Mouse (Mus musculus) kidney, postnatal 0 days (tissue): ENCODE results near the gene Ak1. TPM values are rescaled to one million over a fixed set of nuclear protein-coding genes. Genes with fewer than 3 reads are reported as not detected.

Source experiments
- ATAC-seq: fragments of 200-750 bp; cut with Nextera tagmentation; replicated peaks from 2 replicates; pipeline ENCODE4 v1.8.0; 2017; ENCODE audit warnings: low read depth, moderate number of reproducible peaks, moderate TSS enrichment, moderate library complexity; ENCODE audit not compliant: low FRiP score
- DNase-seq: peaks from one replicate; pipeline ENCODE4 v3.0.0-alpha.2; 2016; ENCODE audit warnings: low spot score
- H3K27ac ChIP-seq: fragments of 300-500 bp; sonication (generic); 2 replicates; pipeline ENCODE4 v1.5.1; 2014; ENCODE audit warnings: mild to moderate bottlenecking
- H3K27me3 ChIP-seq: fragments of 300-500 bp; sonication (generic); 2 replicates; pipeline ENCODE4 v1.6.1; 2014; ENCODE audit warnings: low read length, mixed read lengths; ENCODE audit not compliant: insufficient read depth
- H3K36me3 ChIP-seq: fragments of 300-500 bp; sonication (generic); 2 replicates; pipeline ENCODE4 v1.6.1; 2014; ENCODE audit warnings: low read length, mixed read lengths; ENCODE audit not compliant: insufficient read depth
- H3K4me1 ChIP-seq: fragments of 300-500 bp; sonication (generic); replicated peaks from 2 replicates; pipeline ENCODE4 v1.6.1; 2014; ENCODE audit warnings: antibody characterized with exemption, low read length, mixed read lengths; ENCODE audit not compliant: insufficient read depth
- H3K4me2 ChIP-seq: fragments of 300-500 bp; sonication (generic); 2 replicates; pipeline ENCODE4 v1.6.1; 2014; ENCODE audit warnings: mild to moderate bottlenecking, low read length, moderate library complexity, mixed read lengths
- H3K4me3 ChIP-seq: fragments of 300-500 bp; sonication (generic); replicated peaks from 2 replicates; pipeline ENCODE4 v1.5.1; 2014; ENCODE audit warnings: low read depth, low read length
- H3K9ac ChIP-seq: fragments of 300-500 bp; sonication (generic); 2 replicates; pipeline ENCODE4 v1.6.1; 2014; ENCODE audit warnings: low read depth, low read length
- H3K9me3 ChIP-seq: fragments of 300-500 bp; sonication (generic); replicated peaks from 2 replicates; pipeline ENCODE4 v1.6.1; 2016; ENCODE audit warnings: low read length, inconsistent platforms, mixed read lengths
- CTCF ChIP-seq: IDR thresholded peaks from 2 replicates; pipeline ENCODE4 v1.5.1; 2016; ENCODE audit warnings: antibody characterized with exemption, low read depth, mild to moderate bottlenecking, moderate library complexity
- WGBS: fragments of 180-500 bp; shearing (Covaris S2); extraction: QIAGEN DNeasy Blood & Tissue Kit; methylation state at CpG from one replicate; pipeline ENCODE4 v1.1.7; 2014; 5-methylcytosine and 5-hydroxymethylcytosine counted together
- polyA plus RNA-seq: library from polyadenylated mRNA; unstranded; fragments of >200 nt; fragmentation: Nextera tagmentation; extraction: Ambion mirVana; gene quantifications from 2 replicates; pipeline ENCODE4 v1.2.1, GENCODE M21; 2015

Gene Ak1
- polyA plus RNA-seq, 1 experiment from 2014 or later = 38.7 TPM

GRCm38 (mm10) chr2:32665853-32666252, 44.3 kb downstream of the Ak1 start:
- no peak overlapping the region for H3K9ac ChIP-seq
- H3K27me3 ChIP-seq = no peaks in the 10 kb centered on the region
- no peak overlapping the region for H3K4me2 ChIP-seq
- TF ChIP-seq CTCF = no peak
- no peaks in the 10 kb centered on the region for H3K9me3 ChIP-seq
- ATAC-seq (no peak), DNase-seq (no peak)
- WGBS = 82% methylated on average over 6 of the region's 6 CpGs
- H3K36me3 ChIP-seq = no peaks in the 10 kb centered on the region
- H3K4me1 ChIP-seq = 0 out of 2 replicates have a peak, but pooled peaks cover 5% of the 10 kb centered on the region
- no peak overlapping the region for H3K27ac ChIP-seq
- no peak overlapping the region for H3K4me3 ChIP-seq

GRCm38 (mm10) chr2:32667775-32668174, 46.2 kb downstream of the Ak1 start:
- WGBS = 50% methylated on average over 11 of the region's 11 CpGs

GRCm38 (mm10) chr2:32668176-32668575, 46.6 kb downstream of the Ak1 start:
- 90% methylated on average over 7 of the region's 7 CpGs for WGBS
- Histone ChIP-seq H3K27me3 (no peaks in the 10 kb centered on the region), H3K4me3 (no peak overlapping the region), H3K27ac (no peak overlapping the region; the same call in 1 of the 2 replicates), H3K4me1 (no peaks in the 10 kb centered on the region), H3K36me3 (peaks cover 6% of the 10 kb centered on the region; the same call in 1 of the 2 replicates), H3K9me3 (no peaks in the 10 kb centered on the region), H3K4me2 (no peak overlapping the region), H3K9ac (no peak overlapping the region)
- TF ChIP-seq CTCF = no peak
- DNase-seq (no peak), ATAC-seq (no peak)

More at GRCm38 (mm10) chr2:32667775-32668174, 46.2 kb downstream of the Ak1 start:
- H3K4me2 ChIP-seq = no peak overlapping the region
- H3K9ac ChIP-seq = no peak overlapping the region
- DNase-seq = no peak
- no peak overlapping the region for H3K4me3 ChIP-seq
- H3K4me1 ChIP-seq = no peaks in the 10 kb centered on the region
- H3K27me3 ChIP-seq = no peaks in the 10 kb centered on the region
- H3K9me3 ChIP-seq = no peaks in the 10 kb centered on the region
- peaks cover 6% of the 10 kb centered on the region; the same call in 1 of the 2 replicates for H3K36me3 ChIP-seq
- H3K27ac ChIP-seq = no peak overlapping the region; the same call in 1 of the 2 replicates
- ATAC-seq = no peak
- no peak for TF ChIP-seq CTCF

GRCm38 (mm10) chr2:32669876-32670275, 48.3 kb downstream of the Ak1 start:
- Histone ChIP-seq H3K27ac (no peak overlapping the region), H3K9me3 (no peaks in the 10 kb centered on the region), H3K36me3 (peaks cover 6% of the 10 kb centered on the region; the same call in 1 of the 2 replicates), H3K4me1 (no peaks in the 10 kb centered on the region), H3K27me3 (no peaks in the 10 kb centered on the region), H3K4me2 (no peak overlapping the region), H3K9ac (no peak overlapping the region), H3K4me3 (no peak overlapping the region)
- TF ChIP-seq CTCF = no peak
- DNase-seq = no peak
- no peak for ATAC-seq
- WGBS = 55% methylated on average over 3 of the region's 3 CpGs

GRCm38 (mm10) chr2:32671147-32671546, 49.6 kb downstream of the Ak1 start:
- Histone ChIP-seq H3K9me3 (no peaks in the 10 kb centered on the region), H3K4me3 (no peak overlapping the region), H3K27me3 (no peaks in the 10 kb centered on the region), H3K9ac (no peak overlapping the region), H3K4me1 (no peaks in the 10 kb centered on the region), H3K27ac (no peak overlapping the region), H3K4me2 (no peak overlapping the region), H3K36me3 (peaks cover 15% of the 10 kb centered on the region)
- DNase-seq (no peak), ATAC-seq (no peak)
- no peak for TF ChIP-seq CTCF
- 85% methylated on average over 9 of the region's 9 CpGs for WGBS

- no peaks in the 10 kb centered on the region for H3K4me1 ChIP-seq
- no peak overlapping the region for H3K9ac ChIP-seq
- DNase-seq (no peak), ATAC-seq (no peak)
- H3K27me3 ChIP-seq = no peaks in the 10 kb centered on the region
- no peak overlapping the region for H3K4me2 ChIP-seq
- no peak overlapping the region for H3K4me3 ChIP-seq
- TF ChIP-seq CTCF = no peak
- H3K9me3 ChIP-seq = no peaks in the 10 kb centered on the region
- no peak overlapping the region for H3K27ac ChIP-seq
- peaks cover 16% of the 10 kb centered on the region for H3K36me3 ChIP-seq
- 76% methylated on average over 9 of the region's 9 CpGs for WGBS
These were observed 50.5 kb downstream of the Ak1 start for GRCm38 (mm10) chr2:32671907-32672595.
